Mouse (Mus musculus) spleen, adult 2 months (tissue): ENCODE data around the gene Fgf10. TPM values are rescaled to one million over a fixed set of nuclear protein-coding genes. Genes with fewer than 3 reads are reported as not detected.

Source experiments
- DNase-seq, 2 experiments: peaks; one replicate each; pipeline versions ENCODE4 v3.0.0 to v3.0.0-alpha.2; 2012 to 2021; ENCODE audit warnings: low spot score in 2 of 2, low read depth in 1 of 2
- H3K27ac ChIP-seq: fragments of 200-500 bp; 2 replicates; pipeline ENCODE4 v1.5.1; 2012; ENCODE audit warnings: low read length, inconsistent platforms; ENCODE audit not compliant: insufficient read depth
- H3K27me3 ChIP-seq: fragments of 200-500 bp; 2 replicates; pipeline ENCODE4 v1.6.1; 2012; ENCODE audit warnings: mild to moderate bottlenecking, moderate library complexity, low read length, inconsistent platforms; ENCODE audit not compliant: control insufficient read depth, insufficient read depth
- H3K36me3 ChIP-seq: fragments of 200-500 bp; 2 replicates; pipeline ENCODE4 v1.6.1; 2012; ENCODE audit warnings: mild to moderate bottlenecking, low read length, inconsistent platforms; ENCODE audit not compliant: control insufficient read depth, insufficient read depth
- H3K4me1 ChIP-seq: fragments of 200-500 bp; 2 replicates; pipeline ENCODE4 v1.6.1; 2011; ENCODE audit warnings: inconsistent platforms; ENCODE audit not compliant: control insufficient read depth, insufficient read depth, insufficient read length
- H3K4me3 ChIP-seq: fragments of 200-500 bp; 2 replicates; pipeline ENCODE4 v1.5.1; 2011; ENCODE audit warnings: mild to moderate bottlenecking, inconsistent platforms; ENCODE audit not compliant: insufficient read depth, insufficient read length; ENCODE audit errors: extremely low read depth
- CTCF ChIP-seq: fragments of 200-500 bp; IDR thresholded peaks from 2 replicates; pipeline ENCODE4 v1.5.1; 2011; ENCODE audit warnings: mild to moderate bottlenecking, inconsistent platforms; ENCODE audit not compliant: insufficient read depth, insufficient read length, insufficient replicate concordance; ENCODE audit errors: extremely low read depth
- POLR2A ChIP-seq: fragments of 200-500 bp; IDR thresholded peaks from 2 replicates; pipeline ENCODE4 v1.6.1; 2011; ENCODE audit warnings: low read depth, low read length, inconsistent platforms
- WGBS: fragments of 180-500 bp; shearing (Covaris S2); methylation state at CpG from one replicate; pipeline ENCODE4 v1.1.7; 2018; 5-methylcytosine and 5-hydroxymethylcytosine counted together
- polyA plus RNA-seq: library from polyadenylated mRNA; depleted of rRNA; stranded (reverse); fragments of >200 nt; gene quantifications from 2 replicates; pipeline ENCODE4 v1.2.3, GENCODE M21; 2012; rRNA removed

Fgf10 gene
- polyA plus RNA-seq: 0.05 TPM in 1 of 2 replicates, not detected in the other

DNA sequence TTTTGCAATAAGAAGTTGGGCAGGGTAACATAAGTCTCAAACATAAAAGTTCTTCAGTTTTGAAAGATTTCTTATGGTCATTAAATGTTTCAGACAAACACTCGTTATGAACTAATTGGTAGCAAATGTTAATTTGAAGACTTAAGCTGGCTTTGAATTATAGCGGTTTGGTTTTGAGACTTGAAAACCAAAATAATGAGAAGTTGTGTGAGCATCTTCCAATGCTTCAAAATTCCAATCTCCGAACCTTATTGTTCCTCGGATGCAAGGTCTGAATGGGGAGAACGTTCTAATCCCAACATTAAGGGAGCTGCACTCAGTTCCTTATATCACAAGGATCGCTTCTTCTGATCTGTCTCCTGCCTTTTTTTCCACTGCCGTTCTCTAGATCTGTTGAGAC lies at the start of gene Fgf10:
Fgf10 (plus strand) TSS at position 301 of the 400 bp plus-strand sequence.
- no peak for DNase-seq
- Histone ChIP-seq H3K4me1 (no peaks in the 10 kb centered on the region), H3K36me3 (no peaks in the 10 kb centered on the region), H3K4me3 (no peak within 1 kb of the TSS), H3K27ac (no peak within 1 kb of the TSS), H3K27me3 (no peaks in the 10 kb centered on the region)
- WGBS: 90% methylated on average over 7 of the region's 7 CpGs
- no peak for TF ChIP-seq POLR2A
- no peak for TF ChIP-seq CTCF

DNA sequence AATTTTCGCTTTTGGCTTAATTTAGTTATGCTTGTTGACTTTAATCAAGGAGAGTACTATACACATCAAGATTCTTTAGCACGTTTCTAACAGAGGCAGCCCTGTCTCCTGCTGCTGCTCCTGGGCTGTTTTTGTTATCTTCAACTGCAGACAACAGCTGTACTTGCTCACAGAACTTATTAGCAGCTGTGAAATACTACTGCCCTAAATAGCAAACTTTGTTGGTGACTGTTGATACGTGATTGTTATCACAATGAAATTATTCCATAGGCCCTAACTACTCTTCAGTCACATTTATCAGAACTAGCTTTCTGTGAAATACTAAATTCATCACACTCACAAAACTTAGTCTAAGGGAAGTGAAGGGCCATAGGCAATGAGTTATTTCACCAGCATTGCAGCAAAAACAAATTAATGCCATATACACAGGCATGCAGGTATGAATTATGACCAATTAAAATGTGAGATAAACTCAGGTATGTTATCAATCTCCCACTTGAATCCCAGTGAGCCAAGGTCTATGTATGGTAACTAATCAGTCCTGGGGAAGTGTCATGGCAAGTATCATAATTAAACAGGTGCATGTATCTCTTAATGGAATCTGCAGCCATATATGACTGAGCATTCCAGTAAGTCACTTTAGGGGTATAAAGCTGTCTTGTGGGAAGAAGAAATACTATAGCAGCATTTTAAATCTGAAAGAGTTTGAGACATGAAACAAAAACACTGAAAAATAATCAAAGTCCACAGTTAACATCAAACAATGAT lies 39.7 kb upstream of the Fgf10 start:
- no peak for TF ChIP-seq POLR2A
- TF ChIP-seq CTCF: no peak
- H3K4me3 ChIP-seq: no peak overlapping the region
- WGBS: 63% methylated on average over 3 of the region's 3 CpGs
- H3K36me3 ChIP-seq: no peaks in the 10 kb centered on the region
- DNase-seq: no peak
- H3K4me1 ChIP-seq: no peaks in the 10 kb centered on the region
- H3K27me3 ChIP-seq: no peaks in the 10 kb centered on the region
- no peak overlapping the region for H3K27ac ChIP-seq

DNA sequence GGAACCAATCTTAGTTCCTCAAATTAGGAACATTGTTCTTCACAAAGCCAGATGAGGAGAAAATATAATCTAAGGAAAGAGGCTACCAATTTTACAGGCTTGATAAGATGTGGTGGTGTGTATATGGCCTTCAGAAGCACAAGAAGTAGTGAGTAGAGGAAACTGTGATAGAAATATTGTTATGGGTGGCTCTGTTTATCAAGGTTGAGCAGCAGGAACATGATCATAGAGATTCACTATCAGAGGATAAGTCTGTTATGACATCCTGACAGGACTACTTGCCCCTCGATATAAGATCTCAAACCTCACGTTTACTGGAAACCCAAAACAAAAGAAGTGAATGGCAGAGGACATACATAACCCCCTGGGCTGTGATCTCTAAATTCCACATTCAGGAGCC lies 38.1 kb upstream of the Fgf10 start:
- no peak for DNase-seq
- H3K36me3 ChIP-seq: no peaks in the 10 kb centered on the region
- no peaks in the 10 kb centered on the region for H3K4me1 ChIP-seq
- no peak overlapping the region for H3K27ac ChIP-seq
- no peak overlapping the region for H3K4me3 ChIP-seq
- H3K27me3 ChIP-seq: no peaks in the 10 kb centered on the region
- WGBS: 76% methylated on average over 2 of the region's 2 CpGs
- TF ChIP-seq POLR2A (no peak), CTCF (no peak)

DNA sequence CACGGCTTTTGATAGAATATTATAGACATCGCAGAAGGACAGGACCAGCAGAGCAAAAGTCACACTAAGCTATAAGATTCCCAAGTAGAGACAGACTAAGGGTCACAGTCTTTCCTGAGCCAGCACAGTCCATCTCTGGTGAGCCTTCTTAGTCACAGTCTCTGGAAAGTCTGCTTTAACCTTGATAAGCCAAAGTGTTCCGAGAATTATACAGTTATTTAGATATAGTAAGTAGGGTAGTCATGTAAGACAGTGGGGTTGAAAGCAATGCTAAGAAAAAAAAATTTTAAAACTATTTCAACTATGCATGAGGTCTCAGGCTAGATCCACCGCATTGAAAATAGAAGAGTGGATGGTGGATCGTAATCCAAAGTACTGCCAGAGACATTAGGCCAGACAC lies 33.5 kb upstream of the Fgf10 start:
- Histone ChIP-seq H3K27me3 (no peaks in the 10 kb centered on the region), H3K4me3 (no peak overlapping the region), H3K27ac (no peak overlapping the region), H3K36me3 (no peaks in the 10 kb centered on the region), H3K4me1 (no peaks in the 10 kb centered on the region)
- 93% methylated on average over 5 of the region's 5 CpGs for WGBS
- no peak for DNase-seq
- TF ChIP-seq POLR2A (no peak), CTCF (no peak)

DNA sequence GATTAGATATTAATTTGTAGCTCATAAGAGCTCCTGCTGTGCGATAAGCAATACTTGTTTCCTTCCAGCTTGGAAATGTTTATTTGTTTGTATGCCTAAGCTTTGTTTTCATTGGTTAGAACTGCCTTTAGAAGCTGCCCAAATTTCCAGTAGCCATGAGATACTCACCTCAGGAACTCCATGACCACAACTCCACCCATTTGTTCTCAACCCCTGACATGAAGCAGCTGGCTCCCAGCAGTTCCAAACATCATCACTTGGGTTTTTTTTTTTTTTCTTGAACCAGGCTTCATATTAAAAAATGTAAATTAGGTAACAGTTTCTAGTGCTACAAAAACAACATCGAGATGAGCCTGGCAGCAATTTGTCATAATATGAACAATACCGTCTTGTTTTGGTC lies 27.0 kb upstream of the Fgf10 start:
- H3K4me3 ChIP-seq: no peak overlapping the region
- TF ChIP-seq CTCF (no peak), POLR2A (no peak)
- no peak for DNase-seq
- no peak overlapping the region for H3K27ac ChIP-seq
- no peaks in the 10 kb centered on the region for H3K4me1 ChIP-seq
- no peaks in the 10 kb centered on the region for H3K36me3 ChIP-seq
- 89% methylated on average over 3 of the region's 3 CpGs for WGBS
- no peaks in the 10 kb centered on the region for H3K27me3 ChIP-seq

DNA sequence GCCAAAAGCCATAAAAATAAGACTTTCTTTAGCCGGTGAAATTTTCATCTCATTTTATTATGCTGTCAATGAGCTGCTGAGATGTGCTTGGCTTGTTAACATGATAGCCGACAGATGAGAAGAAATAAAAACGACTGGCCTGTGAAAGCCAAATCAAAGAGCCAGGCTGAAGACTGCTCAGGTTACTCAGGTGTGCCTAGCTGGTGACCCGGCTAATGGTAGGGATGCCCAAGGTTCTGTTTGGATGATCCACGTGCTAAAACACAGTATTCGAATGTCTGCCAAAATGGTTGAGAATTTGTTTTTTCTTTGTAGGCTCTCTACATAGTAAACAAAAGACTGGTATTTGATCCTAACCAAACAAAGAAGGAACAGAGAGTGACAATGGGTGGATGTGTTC lies 26.5 kb upstream of the Fgf10 start:
- no peak for DNase-seq
- Histone ChIP-seq H3K27ac (no peak overlapping the region), H3K4me3 (no peak overlapping the region), H3K4me1 (no peaks in the 10 kb centered on the region), H3K36me3 (no peaks in the 10 kb centered on the region), H3K27me3 (no peaks in the 10 kb centered on the region)
- no peak for TF ChIP-seq CTCF
- TF ChIP-seq POLR2A: no peak
- WGBS: 83% methylated on average over 6 of the region's 6 CpGs

DNA sequence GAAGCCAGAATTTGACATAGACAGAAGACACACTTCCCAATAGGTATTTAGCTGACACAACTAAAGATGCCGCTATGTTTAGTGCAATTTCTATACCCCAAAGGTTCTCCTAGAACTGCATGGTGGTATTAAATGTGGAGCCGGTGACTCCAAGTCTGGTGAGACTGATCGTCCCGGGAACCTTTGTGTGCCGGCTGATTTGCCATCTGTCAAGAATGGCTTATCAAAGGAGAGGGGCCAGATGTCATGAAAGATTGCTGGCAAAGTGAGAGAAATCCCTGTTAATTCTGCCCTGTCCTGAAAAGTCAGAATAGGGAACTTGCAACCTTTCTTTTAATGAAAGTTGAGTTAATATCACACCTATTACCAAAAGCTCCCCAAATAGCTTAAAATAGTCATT lies 12.6 kb upstream of the Fgf10 start:
- no peaks in the 10 kb centered on the region for H3K4me1 ChIP-seq
- no peak for DNase-seq
- WGBS: 85% methylated on average over 5 of the region's 5 CpGs
- no peaks in the 10 kb centered on the region for H3K36me3 ChIP-seq
- H3K4me3 ChIP-seq: no peak overlapping the region
- no peak for TF ChIP-seq POLR2A
- TF ChIP-seq CTCF: no peak
- H3K27me3 ChIP-seq: no peaks in the 10 kb centered on the region
- H3K27ac ChIP-seq: no peak overlapping the region
